Mouse (Mus musculus): ENCODE data around the gene Mrpl42. TPM values are rescaled to one million over a fixed set of nuclear protein-coding genes. Genes with fewer than 3 reads are reported as not detected.

Mrpl42 gene
- polyA plus RNA-seq, 1 experiment, result 107 TPM

- peaks cover 27% of the 10 kb centered on the region; the same call in 1 of the 2 replicates for H3K36me3 ChIP-seq (ENCODE audit: control insufficient read depth, insufficient read depth, low read length)
- H3K27me3 ChIP-seq (ENCODE audit: control insufficient read depth, insufficient read depth, low read length), result no peaks in the 10 kb centered on the region
- no peaks in the 10 kb centered on the region for H3K4me1 ChIP-seq (replicated peaks; ENCODE audit: control insufficient read depth, insufficient read depth, low read length)
- no peak for DNase-seq
- WGBS, result 86% methylated on average over 2 of the region's 2 CpGs
- H3K27ac ChIP-seq (ENCODE audit: control insufficient read depth, insufficient read depth, low read length), result no peak overlapping the region
- no peak overlapping the region for H3K4me3 ChIP-seq (ENCODE audit: control insufficient read depth, insufficient read depth, low read length)
- no peak for TF ChIP-seq CTCF (IDR thresholded peaks at IDR 0.05; ENCODE audit: borderline replicate concordance, control insufficient read depth, extremely low read depth, insufficient read depth, low read length, poor library complexity)
These were observed 42.9 kb upstream of the Mrpl42 start for GRCm38 (mm10) chr10:95544651-95545050.

GRCm38 (mm10) chr10:95544004-95544403 is 42.3 kb upstream of the Mrpl42 start:
- H3K36me3 ChIP-seq (ENCODE audit: control insufficient read depth, insufficient read depth, low read length), result peaks cover 27% of the 10 kb centered on the region; the same call in 1 of the 2 replicates
- no peaks in the 10 kb centered on the region for H3K27me3 ChIP-seq (ENCODE audit: control insufficient read depth, insufficient read depth, low read length)
- H3K4me1 ChIP-seq (replicated peaks; ENCODE audit: control insufficient read depth, insufficient read depth, low read length), result no peaks in the 10 kb centered on the region
- TF ChIP-seq CTCF (IDR thresholded peaks at IDR 0.05; ENCODE audit: borderline replicate concordance, control insufficient read depth, extremely low read depth, insufficient read depth, low read length, poor library complexity) (no peak), POLR2A (IDR thresholded peaks at IDR 0.05; ENCODE audit: control insufficient read depth, extremely low read depth, insufficient read depth, low read length, poor library complexity) (no peak)
- H3K4me3 ChIP-seq (ENCODE audit: control insufficient read depth, insufficient read depth, low read length), result no peak overlapping the region
- H3K27ac ChIP-seq (ENCODE audit: control insufficient read depth, insufficient read depth, low read length), result no peak overlapping the region
- no peak for DNase-seq

DNA sequence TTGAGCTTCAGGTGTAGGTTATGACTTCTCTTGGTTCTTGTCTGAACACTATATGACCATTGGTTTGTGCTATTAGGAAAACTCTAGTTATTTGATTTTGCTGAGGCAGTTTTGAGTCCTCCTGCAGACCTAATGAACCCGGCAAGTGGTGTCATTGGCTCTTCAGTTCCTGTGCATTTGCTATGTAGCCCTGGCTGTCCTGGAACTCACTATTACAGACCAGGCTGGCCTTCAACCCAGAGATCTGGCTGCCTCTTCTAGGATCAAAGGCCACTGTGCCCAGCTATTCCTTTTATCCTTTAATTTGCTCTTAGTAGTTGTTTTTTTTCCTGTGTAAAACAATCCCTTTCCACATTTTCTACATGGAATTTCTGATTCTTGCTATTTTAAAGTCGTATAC is 41.6 kb upstream of the Mrpl42 start:
- DNase-seq, result no peak
- no peak overlapping the region for H3K27ac ChIP-seq (ENCODE audit: control insufficient read depth, insufficient read depth, low read length)
- H3K27me3 ChIP-seq (ENCODE audit: control insufficient read depth, insufficient read depth, low read length), result no peaks in the 10 kb centered on the region
- WGBS, result 97% methylated on average over 2 of the region's 2 CpGs
- peaks cover 27% of the 10 kb centered on the region; the same call in 1 of the 2 replicates for H3K36me3 ChIP-seq (ENCODE audit: control insufficient read depth, insufficient read depth, low read length)
- no peak overlapping the region for H3K4me3 ChIP-seq (ENCODE audit: control insufficient read depth, insufficient read depth, low read length)
- no peaks in the 10 kb centered on the region for H3K4me1 ChIP-seq (replicated peaks; ENCODE audit: control insufficient read depth, insufficient read depth, low read length)
- TF ChIP-seq POLR2A (IDR thresholded peaks at IDR 0.05; ENCODE audit: control insufficient read depth, extremely low read depth, insufficient read depth, low read length, poor library complexity) (no peak), CTCF (IDR thresholded peaks at IDR 0.05; ENCODE audit: borderline replicate concordance, control insufficient read depth, extremely low read depth, insufficient read depth, low read length, poor library complexity) (no peak)

DNA sequence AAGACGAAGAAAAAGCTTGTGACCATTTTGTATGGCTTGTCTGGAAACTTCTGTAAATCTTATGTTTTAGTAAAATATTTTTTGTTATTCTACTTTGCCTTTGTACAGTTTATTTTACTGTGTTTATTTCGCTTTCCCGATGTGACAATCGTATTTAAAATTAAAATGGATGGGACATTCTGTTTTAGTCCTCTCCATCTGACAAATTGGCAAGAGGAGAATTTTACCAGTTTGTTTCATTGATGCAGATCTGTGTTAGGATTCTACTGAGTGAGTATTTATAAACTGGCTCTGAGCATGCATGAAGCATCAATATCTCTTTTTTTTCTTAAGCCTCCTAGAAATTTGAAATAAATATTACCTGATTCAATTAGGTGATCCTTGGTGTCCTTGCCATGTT is 41.2 kb upstream of the Mrpl42 start:
- Histone ChIP-seq H3K36me3 (ENCODE audit: control insufficient read depth, insufficient read depth, low read length) (peaks cover 23% of the 10 kb centered on the region; the same call in 1 of the 2 replicates), H3K4me1 (replicated peaks; ENCODE audit: control insufficient read depth, insufficient read depth, low read length) (no peaks in the 10 kb centered on the region)
- WGBS, result 97% methylated on average over 4 of the region's 4 CpGs

GRCm38 (mm10) chr10:95539841-95540240 is 38.1 kb upstream of the Mrpl42 start:
- Histone ChIP-seq H3K4me3 (ENCODE audit: control insufficient read depth, insufficient read depth, low read length) (no peak overlapping the region), H3K36me3 (ENCODE audit: control insufficient read depth, insufficient read depth, low read length) (peaks cover 13% of the 10 kb centered on the region; the same call in 1 of the 2 replicates), H3K4me1 (replicated peaks; ENCODE audit: control insufficient read depth, insufficient read depth, low read length) (no peaks in the 10 kb centered on the region), H3K27me3 (ENCODE audit: control insufficient read depth, insufficient read depth, low read length) (no peaks in the 10 kb centered on the region), H3K27ac (ENCODE audit: control insufficient read depth, insufficient read depth, low read length) (no peak overlapping the region)
- no peak for DNase-seq
- no peak for TF ChIP-seq CTCF (IDR thresholded peaks at IDR 0.05; ENCODE audit: borderline replicate concordance, control insufficient read depth, extremely low read depth, insufficient read depth, low read length, poor library complexity)
- no peak for TF ChIP-seq POLR2A (IDR thresholded peaks at IDR 0.05; ENCODE audit: control insufficient read depth, extremely low read depth, insufficient read depth, low read length, poor library complexity)
- WGBS, result 98% methylated on average over 3 of the region's 3 CpGs

More for the DNA sequence above, 41.2 kb upstream of the Mrpl42 start:
- no peak for DNase-seq
- Histone ChIP-seq H3K27me3 (ENCODE audit: control insufficient read depth, insufficient read depth, low read length) (no peaks in the 10 kb centered on the region), H3K27ac (ENCODE audit: control insufficient read depth, insufficient read depth, low read length) (no peak overlapping the region), H3K4me3 (ENCODE audit: control insufficient read depth, insufficient read depth, low read length) (no peak overlapping the region)
- TF ChIP-seq CTCF (IDR thresholded peaks at IDR 0.05; ENCODE audit: borderline replicate concordance, control insufficient read depth, extremely low read depth, insufficient read depth, low read length, poor library complexity) (no peak), POLR2A (IDR thresholded peaks at IDR 0.05; ENCODE audit: control insufficient read depth, extremely low read depth, insufficient read depth, low read length, poor library complexity) (no peak)

GRCm38 (mm10) chr10:95539260-95539659 is 37.5 kb upstream of the Mrpl42 start:
- no peak overlapping the region for H3K4me3 ChIP-seq (ENCODE audit: control insufficient read depth, insufficient read depth, low read length)
- TF ChIP-seq CTCF (IDR thresholded peaks at IDR 0.05; ENCODE audit: borderline replicate concordance, control insufficient read depth, extremely low read depth, insufficient read depth, low read length, poor library complexity) (no peak), POLR2A (IDR thresholded peaks at IDR 0.05; ENCODE audit: control insufficient read depth, extremely low read depth, insufficient read depth, low read length, poor library complexity) (no peak)
- no peaks in the 10 kb centered on the region for H3K27me3 ChIP-seq (ENCODE audit: control insufficient read depth, insufficient read depth, low read length)
- 94% methylated on average over 3 of the region's 3 CpGs for WGBS
- H3K4me1 ChIP-seq (replicated peaks; ENCODE audit: control insufficient read depth, insufficient read depth, low read length), result no peaks in the 10 kb centered on the region
- no peak for DNase-seq
- H3K27ac ChIP-seq (ENCODE audit: control insufficient read depth, insufficient read depth, low read length), result no peak overlapping the region
- peaks cover 7% of the 10 kb centered on the region; the same call in 1 of the 2 replicates for H3K36me3 ChIP-seq (ENCODE audit: control insufficient read depth, insufficient read depth, low read length)

DNA sequence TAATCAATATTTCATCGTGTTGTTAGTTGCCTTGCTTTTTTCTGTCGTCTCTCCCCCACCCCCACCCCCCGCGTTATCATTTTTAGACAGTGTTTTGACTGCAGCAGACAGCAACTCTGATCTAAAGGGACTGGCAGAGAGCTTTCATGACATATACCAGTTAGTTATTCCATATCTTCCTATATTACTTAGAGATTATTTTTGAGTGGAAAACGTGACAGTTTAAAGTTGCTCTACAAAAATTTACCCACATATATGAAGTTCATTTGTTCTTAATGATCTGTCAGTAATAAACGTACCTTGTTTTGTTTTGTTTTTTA is 34.4 kb upstream of the Mrpl42 start:
- 91% methylated on average over 6 of the region's 6 CpGs for WGBS

More for the DNA sequence above, 34.4 kb upstream of the Mrpl42 start:
- TF ChIP-seq POLR2A (IDR thresholded peaks at IDR 0.05; ENCODE audit: control insufficient read depth, extremely low read depth, insufficient read depth, low read length, poor library complexity) (no peak), CTCF (IDR thresholded peaks at IDR 0.05; ENCODE audit: borderline replicate concordance, control insufficient read depth, extremely low read depth, insufficient read depth, low read length, poor library complexity) (no peak)
- no peak overlapping the region for H3K27ac ChIP-seq (ENCODE audit: control insufficient read depth, insufficient read depth, low read length)
- no peaks in the 10 kb centered on the region for H3K36me3 ChIP-seq (ENCODE audit: control insufficient read depth, insufficient read depth, low read length)
- H3K27me3 ChIP-seq (ENCODE audit: control insufficient read depth, insufficient read depth, low read length), result no peaks in the 10 kb centered on the region
- no peak for DNase-seq
- H3K4me3 ChIP-seq (ENCODE audit: control insufficient read depth, insufficient read depth, low read length), result no peak overlapping the region
- H3K4me1 ChIP-seq (replicated peaks; ENCODE audit: control insufficient read depth, insufficient read depth, low read length), result no peaks in the 10 kb centered on the region; the same call in 1 of the 2 replicates

Measured in thymus, adult 2 months (tissue).